Mouse (Mus musculus) mature B cell (primary cell): ENCODE data around the gene Vmn1r157.
"Not testable (repeated sequence)": the region's sequence is repeated elsewhere in the genome, so short reads cannot be mapped to it uniquely, and the experiment has no call there.

Experiments
- in situ Hi-C: fragments of 300-500 bp; cut with MboI; formaldehyde crosslinking; loops from 2 replicates; pipeline ENCODE4 v1.14.3; 2019

Gene Vmn1r157

DNA sequence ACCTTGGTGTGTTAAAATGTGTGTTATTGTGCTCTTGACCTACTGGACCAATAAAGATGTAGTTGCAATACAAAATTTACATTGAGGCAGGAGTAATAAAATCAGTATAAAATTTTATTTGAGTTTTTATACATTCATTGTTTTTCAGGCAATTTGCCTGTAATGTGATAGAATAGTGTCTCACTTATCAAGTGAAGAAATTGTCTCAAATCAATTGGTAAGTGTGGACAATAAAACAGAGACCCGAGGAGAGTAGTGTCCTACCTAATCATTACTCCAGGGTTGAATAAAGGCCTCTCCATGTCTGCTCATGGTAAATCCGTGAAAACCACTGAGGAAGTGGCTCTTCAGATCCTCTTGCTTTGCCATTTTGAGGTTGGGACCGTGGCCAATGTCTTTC, at the start of gene Vmn1r157:
TSS of gene Vmn1r157 (plus strand) at position 301 of the 400 bp plus-strand sequence.
- in situ Hi-C loops = not testable (repeated sequence)

DNA sequence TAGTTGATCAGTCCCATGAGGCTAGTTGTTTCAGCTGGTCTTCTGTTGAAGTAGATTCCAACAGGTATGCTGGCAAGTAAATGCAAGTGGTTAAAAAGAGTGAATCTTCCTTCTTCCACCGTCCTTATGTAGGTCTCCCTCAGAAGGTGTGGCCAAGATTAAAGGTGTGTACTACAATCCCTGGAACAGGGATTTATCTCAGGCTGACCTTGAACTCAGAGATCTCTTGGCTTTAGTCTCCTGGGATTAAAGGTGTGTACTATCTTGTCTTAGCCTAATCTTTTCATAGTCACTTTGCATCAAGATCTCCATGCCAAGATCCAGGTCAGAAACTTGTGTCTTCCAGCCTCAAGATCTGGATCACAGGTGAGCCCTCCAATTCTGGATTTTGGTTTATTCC, 41.9 kb upstream of the Vmn1r157 start, which contains the start of gene Gm4567:
TSS of gene Gm4567 (minus strand) at position 101 of the 400 bp plus-strand sequence.
- in situ Hi-C loops = not testable (repeated sequence)

DNA sequence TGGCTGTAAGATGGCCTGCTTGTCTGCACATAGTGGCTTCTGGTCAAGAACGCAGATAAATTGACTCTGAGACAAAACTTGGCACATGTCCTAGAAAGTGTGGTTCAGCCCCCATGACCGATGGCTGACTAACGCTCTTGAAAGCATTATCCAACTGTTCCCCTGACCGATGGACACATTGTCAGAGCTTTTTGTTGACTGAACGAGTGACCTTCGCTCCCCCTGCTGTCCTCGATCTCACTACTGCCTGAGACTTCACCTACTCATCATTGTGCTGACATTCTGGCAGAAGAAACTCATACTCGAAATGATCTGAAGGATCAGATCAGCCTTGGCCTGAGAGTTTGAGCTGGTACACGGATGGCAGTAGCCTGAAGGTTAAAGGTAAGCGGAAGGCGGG, 14.5 kb downstream of the Vmn1r157 start:
- in situ Hi-C loops = not testable (repeated sequence)

DNA sequence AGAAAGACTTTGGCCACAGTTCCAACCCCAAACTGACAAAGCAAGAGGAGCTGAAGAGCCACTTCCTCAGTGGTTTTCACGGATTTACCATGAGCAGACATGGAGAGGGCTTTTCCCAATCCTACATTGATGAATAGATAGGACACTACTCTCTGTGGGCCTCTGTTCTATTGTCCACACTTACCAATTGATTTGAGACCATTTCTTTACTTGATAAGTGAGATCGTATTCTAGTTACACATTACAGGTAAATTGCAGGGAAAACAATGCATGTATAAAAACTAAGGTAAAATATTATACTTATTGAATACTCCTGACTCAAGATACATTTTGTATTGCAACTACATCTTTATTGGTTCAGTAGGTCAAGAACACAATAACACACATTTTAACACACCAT, 29.2 kb downstream of the Vmn1r157 start, which contains the start of gene Vmn1r158:
TSS of gene Vmn1r158 (minus strand) at position 101 of the 400 bp plus-strand sequence.
- in situ Hi-C loops = not testable (repeated sequence)
